Mouse (Mus musculus) hindbrain, postnatal 0 days (tissue): ENCODE data around the gene Mrln. TPM values are rescaled to one million over a fixed set of nuclear protein-coding genes. Genes with fewer than 3 reads are reported as not detected.
"Not testable (repeated sequence)": the region's sequence is repeated elsewhere in the genome, so short reads cannot be mapped to it uniquely, and the experiment has no call there.

Experiments used
- ATAC-seq: fragments of 200-750 bp; cut with Nextera tagmentation; 2 replicates; pipeline ENCODE4 v1.8.0; 2017; ENCODE audit warnings: mild to moderate bottlenecking, moderate TSS enrichment, moderate library complexity
- DNase-seq: peaks from one replicate; pipeline ENCODE4 v3.0.0-alpha.2; 2015; ENCODE audit warnings: low spot score
- H3K27ac ChIP-seq: fragments of 300-500 bp; sonication (generic); 2 replicates; pipeline ENCODE4 v1.5.1; 2014; ENCODE audit warnings: mild to moderate bottlenecking
- H3K27me3 ChIP-seq: fragments of 300-500 bp; sonication (generic); 2 replicates; pipeline ENCODE4 v1.6.1; 2014; ENCODE audit warnings: low read length, mixed read lengths; ENCODE audit not compliant: insufficient read depth
- H3K36me3 ChIP-seq: fragments of 300-500 bp; sonication (generic); 2 replicates; pipeline ENCODE4 v1.6.1; 2014; ENCODE audit warnings: low read length, mixed read lengths; ENCODE audit not compliant: insufficient read depth
- H3K4me1 ChIP-seq: fragments of 300-500 bp; sonication (generic); 2 replicates; pipeline ENCODE4 v1.6.1; 2014; ENCODE audit warnings: antibody characterized with exemption, low read length, mixed read lengths; ENCODE audit not compliant: insufficient read depth
- H3K4me2 ChIP-seq: fragments of 300-500 bp; sonication (generic); 2 replicates; pipeline ENCODE4 v1.6.1; 2014; ENCODE audit warnings: low read depth, mild to moderate bottlenecking, low read length, moderate library complexity, mixed read lengths
- H3K4me3 ChIP-seq: fragments of 300-500 bp; sonication (generic); 2 replicates; pipeline ENCODE4 v1.5.1; 2014; ENCODE audit warnings: low read length
- H3K9ac ChIP-seq: fragments of 300-500 bp; sonication (generic); replicated peaks from 2 replicates; pipeline ENCODE4 v1.6.1; 2014; ENCODE audit warnings: mild to moderate bottlenecking, low read length, moderate library complexity, mixed read lengths
- H3K9me3 ChIP-seq: fragments of 300-500 bp; sonication (generic); 2 replicates; pipeline ENCODE4 v1.6.1; 2016; ENCODE audit warnings: low read length, mixed read lengths
- CTCF ChIP-seq: IDR thresholded peaks from 2 replicates; pipeline ENCODE4 v1.5.1; 2016; ENCODE audit warnings: antibody characterized with exemption, control low read depth, low read depth
- WGBS: fragments of 180-500 bp; shearing (Covaris S2); extraction: QIAGEN DNeasy Blood & Tissue Kit; methylation state at CpG from one replicate; pipeline ENCODE4 v1.1.7; 2014; 5-methylcytosine and 5-hydroxymethylcytosine counted together
- polyA plus RNA-seq: library from polyadenylated mRNA; unstranded; fragments of >200 nt; fragmentation: Nextera tagmentation; extraction: Ambion mirVana; gene quantifications from 2 replicates; pipeline ENCODE4 v1.2.1, GENCODE M21; 2015
- total RNA-seq: library from RNA; depleted of rRNA; stranded (reverse); fragments of >200 nt; gene quantifications from 2 replicates; pipeline ENCODE4 v1.2.3, GENCODE M21; 2014

Gene Mrln
- total and polyA plus RNA-seq, 2 experiments from 2014 or later: 3.3 to 5.3 TPM

- no peak overlapping the region for H3K9ac ChIP-seq
- no peak overlapping the region for H3K4me2 ChIP-seq
- ATAC-seq (no peak), DNase-seq (no peak)
- H3K27me3 ChIP-seq: no peaks in the 10 kb centered on the region
- H3K27ac ChIP-seq: no peak overlapping the region
- no peaks in the 10 kb centered on the region for H3K9me3 ChIP-seq
- no peak for TF ChIP-seq CTCF
- no peaks in the 10 kb centered on the region; the same call in 1 of the 2 replicates for H3K4me1 ChIP-seq
- no peaks in the 10 kb centered on the region for H3K36me3 ChIP-seq
- WGBS: 59% methylated on average over 12 of the region's 12 CpGs
- H3K4me3 ChIP-seq: no peak overlapping the region
Observed at GRCm38 (mm10) chr10:70200889-70201500, 3.5 kb upstream of the Mrln start.

GRCm38 (mm10) chr10:70211281-70211680 is 6.8 kb downstream of the Mrln start:
- ATAC-seq: no peak
- no peaks in the 10 kb centered on the region for H3K36me3 ChIP-seq
- no peak for TF ChIP-seq CTCF

GRCm38 (mm10) chr10:70220971-70221370 is 16.5 kb downstream of the Mrln start:
- no peaks in the 10 kb centered on the region for H3K4me1 ChIP-seq
- ATAC-seq (no peak), DNase-seq (no peak)
- 59% methylated on average over 5 of the region's 5 CpGs for WGBS
- no peaks in the 10 kb centered on the region for H3K9me3 ChIP-seq
- H3K27ac ChIP-seq: no peak overlapping the region
- no peak for TF ChIP-seq CTCF
- no peak overlapping the region for H3K9ac ChIP-seq
- no peaks in the 10 kb centered on the region for H3K27me3 ChIP-seq
- no peak overlapping the region for H3K4me3 ChIP-seq
- H3K36me3 ChIP-seq: no peaks in the 10 kb centered on the region
- no peak overlapping the region for H3K4me2 ChIP-seq

More at GRCm38 (mm10) chr10:70211281-70211680, 6.8 kb downstream of the Mrln start:
- Histone ChIP-seq H3K9me3 (no peaks in the 10 kb centered on the region), H3K4me1 (no peaks in the 10 kb centered on the region), H3K4me2 (no peak overlapping the region), H3K9ac (no peak overlapping the region), H3K4me3 (no peak overlapping the region), H3K27me3 (no peaks in the 10 kb centered on the region), H3K27ac (no peak overlapping the region)
- WGBS: 80% methylated on average over 9 of the region's 9 CpGs
- no peak for DNase-seq

- H3K4me1 ChIP-seq, DNase-seq, H3K4me2 ChIP-seq, H3K9me3 ChIP-seq, H3K36me3 ChIP-seq, H3K9ac ChIP-seq, H3K27ac ChIP-seq, ATAC-seq, H3K27me3 ChIP-seq, H3K4me3 ChIP-seq: not testable (repeated sequence)
- WGBS: 94% methylated on average over 8 of the region's 8 CpGs
Observed at GRCm38 (mm10) chr10:70222231-70222630, 17.8 kb downstream of the Mrln start.

- Histone ChIP-seq H3K27me3 (no peaks in the 10 kb centered on the region), H3K27ac (no peak overlapping the region), H3K9ac (no peak overlapping the region), H3K9me3 (no peaks in the 10 kb centered on the region), H3K4me2 (no peak overlapping the region), H3K4me3 (no peak overlapping the region), H3K36me3 (no peaks in the 10 kb centered on the region), H3K4me1 (no peaks in the 10 kb centered on the region)
- no peak for TF ChIP-seq CTCF
- ATAC-seq (no peak), DNase-seq (no peak)
- WGBS: 93% methylated on average over 6 of the region's 6 CpGs
Observed at GRCm38 (mm10) chr10:70224571-70224970, 20.1 kb downstream of the Mrln start.

- H3K27ac ChIP-seq: no peak overlapping the region
- H3K4me1 ChIP-seq: no peaks in the 10 kb centered on the region
- ATAC-seq (no peak), DNase-seq (peak; percentile 8)
- H3K27me3 ChIP-seq: no peaks in the 10 kb centered on the region
- 56% methylated on average over 6 of the region's 6 CpGs for WGBS
- no peak overlapping the region for H3K9ac ChIP-seq
- no peak overlapping the region for H3K4me3 ChIP-seq
- no peaks in the 10 kb centered on the region for H3K9me3 ChIP-seq
- no peaks in the 10 kb centered on the region for H3K36me3 ChIP-seq
- no peak overlapping the region for H3K4me2 ChIP-seq
- TF ChIP-seq CTCF: no peak
Observed at GRCm38 (mm10) chr10:70225760-70226159, 21.3 kb downstream of the Mrln start.

GRCm38 (mm10) chr10:70226608-70227007 is 22.1 kb downstream of the Mrln start:
- H3K27me3 ChIP-seq: no peaks in the 10 kb centered on the region
- no peaks in the 10 kb centered on the region for H3K9me3 ChIP-seq
- ATAC-seq (no peak), DNase-seq (no peak)
- no peak overlapping the region for H3K4me3 ChIP-seq
- no peaks in the 10 kb centered on the region for H3K36me3 ChIP-seq
- no peaks in the 10 kb centered on the region for H3K4me1 ChIP-seq
- H3K27ac ChIP-seq: no peak overlapping the region
- H3K4me2 ChIP-seq: no peak overlapping the region
- no peak for TF ChIP-seq CTCF
- H3K9ac ChIP-seq: no peak overlapping the region
